Mouse (Mus musculus) left cerebral cortex, adult 8-10 months (tissue): ENCODE data around the gene Foxl1. TPM values are rescaled to one million over a fixed set of nuclear protein-coding genes. Genes with fewer than 3 reads are reported as not detected.

Source experiments
- DNase-seq, 2 experiments: peaks; one replicate each; pipeline ENCODE4 v3.0.0; 2022; ENCODE audit warnings: low spot score in 2 of 2
- total RNA-seq, 4 experiments: library from RNA; stranded (reverse); gene quantifications; 2 replicates each; pipeline ENCODE4 v1.2.4; 2022

Foxl1 gene
- total RNA-seq, 4 experiments from 2014 or later: 0.13 to 0.34 (median 0.15) TPM

DNA sequence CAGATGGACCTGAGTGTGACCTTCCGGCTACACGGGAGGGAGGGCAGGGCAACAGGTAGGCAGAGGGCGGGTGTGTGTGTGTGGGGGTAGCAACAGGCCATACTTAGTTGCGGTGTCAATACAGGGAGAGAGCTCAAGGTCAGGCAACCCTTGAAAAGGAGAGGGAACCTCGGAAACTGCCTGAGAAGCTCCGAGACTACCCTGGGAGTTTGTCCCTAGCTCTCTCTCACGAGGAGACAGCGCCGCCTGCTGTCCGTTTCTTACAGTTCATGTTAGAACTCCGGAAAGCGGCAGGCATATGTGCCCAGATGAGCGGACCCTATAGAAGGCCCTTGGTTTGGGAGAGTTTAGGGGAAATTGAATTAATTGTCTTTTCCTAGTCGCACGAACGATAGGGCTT is 35.1 kb upstream of the Foxl1 start:
- DNase-seq: peak; percentile 33 to 75

GRCm38 (mm10) chr8:121093496-121093895 is 34.2 kb upstream of the Foxl1 start:
- no peak for DNase-seq

- peak in 1 of 2 experiments; percentile 40 for DNase-seq
Observed at GRCm38 (mm10) chr8:121104049-121104818, 23.5 kb upstream of the Foxl1 start.

GRCm38 (mm10) chr8:121107668-121108656 is 19.8 kb upstream of the Foxl1 start, which contains the start of gene Mthfsd:
TSS of gene Mthfsd (minus strand) at chr8:121108392.
- DNase-seq: peak; percentile 98

DNA sequence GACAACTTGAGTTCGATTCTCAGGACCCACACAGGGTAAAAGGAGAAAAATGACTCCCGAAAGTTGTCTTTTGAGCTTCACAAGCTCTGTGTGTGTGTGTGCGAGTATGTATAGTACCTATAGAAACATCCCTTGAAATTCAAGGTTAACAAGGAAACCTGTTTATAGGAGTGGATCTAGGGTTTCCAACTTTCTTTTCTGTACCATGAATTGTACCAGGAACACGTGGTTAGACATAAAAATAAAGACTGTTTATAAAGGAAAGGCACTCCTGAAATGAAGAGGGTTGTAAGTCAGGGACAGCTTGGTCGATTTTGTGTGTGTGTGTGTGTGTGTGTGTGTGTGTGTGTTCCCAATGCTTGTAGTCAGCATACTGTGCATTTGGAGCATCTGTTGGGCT is 19.1 kb upstream of the Foxl1 start:
- DNase-seq: no peak

- no peak for DNase-seq
Observed at GRCm38 (mm10) chr8:121111145-121111907, 16.4 kb upstream of the Foxl1 start.

GRCm38 (mm10) chr8:121113261-121113660 is 14.5 kb upstream of the Foxl1 start:
- peak; percentile 81 to 99 for DNase-seq

DNA sequence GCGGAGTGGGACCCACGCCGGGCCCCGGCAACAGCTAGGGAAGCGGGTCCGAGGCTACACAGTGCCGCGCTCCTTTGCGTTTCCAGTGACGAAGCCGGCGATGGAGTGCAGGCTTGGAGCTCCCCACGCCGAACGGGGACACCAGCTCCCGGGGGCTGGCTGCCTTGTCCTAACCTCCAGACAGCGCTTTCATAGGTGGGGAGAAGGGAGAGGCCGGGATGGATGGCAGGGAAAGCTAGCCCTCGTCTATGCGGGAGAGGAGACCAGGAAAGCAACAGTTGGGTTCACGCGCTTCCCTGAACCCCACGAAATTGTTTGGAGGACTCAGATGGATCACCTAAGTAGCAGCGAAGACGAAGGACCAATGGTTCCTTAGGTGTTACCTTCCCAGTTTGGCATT is 12.6 kb upstream of the Foxl1 start:
- no peak for DNase-seq

GRCm38 (mm10) chr8:121115948-121116347 is 11.8 kb upstream of the Foxl1 start, which contains the start of gene Foxc2:
TSS of gene Foxc2 (plus strand) at chr8:121116171.
- DNase-seq: peak in 1 of 2 experiments; percentile 42

GRCm38 (mm10) chr8:121116591-121117185 is 11.1 kb upstream of the Foxl1 start:
- DNase-seq: no peak

GRCm38 (mm10) chr8:121117186-121117651 is 10.5 kb upstream of the Foxl1 start:
- DNase-seq: no peak

DNA sequence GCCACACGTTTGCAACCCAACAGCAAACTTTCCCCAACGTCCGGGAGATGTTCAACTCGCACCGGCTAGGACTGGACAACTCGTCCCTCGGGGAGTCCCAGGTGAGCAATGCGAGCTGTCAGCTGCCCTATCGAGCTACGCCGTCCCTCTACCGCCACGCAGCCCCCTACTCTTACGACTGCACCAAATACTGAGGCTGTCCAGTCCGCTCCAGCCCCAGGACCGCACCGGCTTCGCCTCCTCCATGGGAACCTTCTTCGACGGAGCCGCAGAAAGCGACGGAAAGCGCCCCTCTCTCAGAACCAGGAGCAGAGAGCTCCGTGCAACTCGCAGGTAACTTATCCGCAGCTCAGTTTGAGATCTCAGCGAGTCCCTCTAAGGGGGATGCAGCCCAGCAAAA is 9.8 kb upstream of the Foxl1 start:
- no peak for DNase-seq

- DNase-seq: no peak
Observed at GRCm38 (mm10) chr8:121118634-121119420, 8.9 kb upstream of the Foxl1 start.

- DNase-seq: no peak
Observed at GRCm38 (mm10) chr8:121119635-121120455, 7.9 kb upstream of the Foxl1 start.

- no peak for DNase-seq
Observed at GRCm38 (mm10) chr8:121120456-121121419, 7.0 kb upstream of the Foxl1 start.

DNA sequence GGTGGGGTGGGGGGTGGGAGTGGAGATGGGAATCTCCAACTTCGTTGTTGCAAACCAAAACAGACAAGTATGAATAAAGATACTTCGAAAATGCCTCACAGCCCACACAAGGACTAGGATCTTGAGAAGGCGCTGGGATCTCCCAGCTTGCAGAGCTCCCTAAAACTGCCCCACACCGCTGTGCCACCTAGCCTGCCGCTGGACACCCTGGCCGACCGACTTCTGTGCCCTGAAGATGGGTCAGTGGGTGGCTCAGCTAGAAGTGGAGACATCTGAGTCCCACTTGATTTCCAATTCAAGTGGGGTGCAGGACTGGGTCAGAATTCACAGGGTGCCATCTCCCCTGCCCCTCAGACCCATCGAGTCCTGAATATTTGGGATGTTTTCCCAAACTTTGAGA is 6.0 kb upstream of the Foxl1 start:
- DNase-seq: no peak

DNA sequence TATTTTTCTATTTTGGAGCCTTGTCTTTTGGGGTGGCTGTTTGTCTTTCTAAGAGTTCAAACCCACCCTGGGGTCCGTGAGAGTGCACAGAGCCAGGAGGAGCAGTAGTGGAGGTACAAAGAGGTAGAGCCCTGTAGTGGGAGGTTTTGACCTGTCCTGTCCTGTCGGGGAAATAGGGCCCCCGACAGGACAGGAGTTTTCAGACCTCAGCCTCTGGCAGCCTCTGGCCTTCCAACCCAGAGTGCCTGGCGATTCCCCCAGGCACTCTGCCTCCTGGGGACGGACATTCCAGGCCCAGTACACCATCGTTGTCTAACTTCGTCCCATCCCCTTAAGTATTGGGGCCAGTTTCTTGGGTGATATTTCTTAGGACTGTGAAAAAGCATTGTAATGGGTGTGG is 5.4 kb upstream of the Foxl1 start:
- DNase-seq: no peak

- DNase-seq: no peak
Observed at GRCm38 (mm10) chr8:121123113-121123512, 4.6 kb upstream of the Foxl1 start.
